Mouse (Mus musculus): ENCODE results near the gene Ece1.

GRCm38 (mm10) chr4:137984212-137984611 lies 122.2 kb downstream of the Ece1 start:
- no peak for TF ChIP-seq CTCF (IDR thresholded peaks at IDR 0.05; ENCODE audit: insufficient read depth, low read length)
- TF ChIP-seq POLR2A (IDR thresholded peaks at IDR 0.05; ENCODE audit: borderline replicate concordance, extremely low read depth, low read depth, low read length) = no peak

Data from lung, adult 2 months (tissue).